In genomic region chr6:72211360-72211759, GRCm38 (mm10) we compare ENCODE assay signal across 12 mouse cellular contexts. TPM values are rescaled to one million over a fixed set of nuclear protein-coding genes. Genes with fewer than 3 reads are reported as not detected.
DNase-seq lines count a peak whose midpoint lies in the region; ATAC-seq lines count a peak whose summit lies in the region.
"Had no signal": no experiment of that assay in that cellular context is flagged by ENCODE, and none has a peak within 500 bp of the region (broad histone marks: within the 10 kb centered on the region; RNA-seq: fewer than 3 reads in every experiment).

No protein-coding gene starts in this region.

- no peak overlapping the region for H3K4me3 ChIP-seq in hindbrain, embryonic 13.5 days
- no peak overlapping the region for H3K4me3 ChIP-seq in hindbrain, embryonic 12.5 days
- H3K4me3 ChIP-seq in midbrain, embryonic 16.5 days (ENCODE audit: low read depth, low read length), result no peak overlapping the region
- no peak overlapping the region for H3K4me3 ChIP-seq in midbrain, embryonic 13.5 days (replicated peaks)
- H3K4me3 ChIP-seq: intestine, embryonic 15.5 days; limb, embryonic 12.5 days; liver, embryonic 15.5 days had no signal

- H3K27me3 ChIP-seq in hindbrain, embryonic 13.5 days, result peaks cover 72% of the 10 kb centered on the region
- peaks cover 28% of the 10 kb centered on the region for H3K27me3 ChIP-seq in hindbrain, embryonic 12.5 days
- H3K27me3 ChIP-seq in midbrain, embryonic 16.5 days (ENCODE audit: control insufficient read depth, insufficient read depth, low read depth, low read length), result no peaks in the 10 kb centered on the region
- H3K27me3 ChIP-seq in midbrain, embryonic 13.5 days, result peaks cover 49% of the 10 kb centered on the region
- H3K27me3 ChIP-seq: intestine, embryonic 15.5 days; limb, embryonic 12.5 days had no signal

- H3K27ac ChIP-seq in hindbrain, embryonic 13.5 days, result no peak overlapping the region; the same call in 1 of the 2 replicates
- no peak overlapping the region for H3K27ac ChIP-seq in hindbrain, embryonic 12.5 days
- no peak overlapping the region for H3K27ac ChIP-seq in midbrain, embryonic 16.5 days (ENCODE audit: low read length)
- no peak overlapping the region for H3K27ac ChIP-seq in midbrain, embryonic 13.5 days
- H3K27ac ChIP-seq: intestine, embryonic 15.5 days; kidney, postnatal 0 days; limb, embryonic 12.5 days; liver, embryonic 15.5 days had no signal

- H3K4me1 ChIP-seq in hindbrain, embryonic 13.5 days (replicated peaks), result peaks cover 43% of the 10 kb centered on the region
- H3K4me1 ChIP-seq in hindbrain, embryonic 12.5 days, result peaks cover 40% of the 10 kb centered on the region
- peaks cover 11% of the 10 kb centered on the region for H3K4me1 ChIP-seq in midbrain, embryonic 16.5 days (ENCODE audit: control insufficient read depth, insufficient read depth, low read length)
- peaks cover 32% of the 10 kb centered on the region for H3K4me1 ChIP-seq in midbrain, embryonic 13.5 days (replicated peaks)

- no peaks in the 10 kb centered on the region for H3K9me3 ChIP-seq in hindbrain, embryonic 13.5 days
- no peaks in the 10 kb centered on the region for H3K9me3 ChIP-seq in hindbrain, embryonic 12.5 days (replicated peaks)
- no peaks in the 10 kb centered on the region for H3K9me3 ChIP-seq in midbrain, embryonic 16.5 days (replicated peaks; ENCODE audit: control insufficient read depth, low read length, poor library complexity, severe bottlenecking)
- H3K9me3 ChIP-seq in midbrain, embryonic 13.5 days, result no peaks in the 10 kb centered on the region
- H3K9me3 ChIP-seq: intestine, embryonic 15.5 days; limb, embryonic 12.5 days; liver, embryonic 15.5 days had no signal

- WGBS in hindbrain, embryonic 13.5 days, result 47% methylated on average over 4 of the region's 4 CpGs
- 53% methylated on average over 4 of the region's 4 CpGs for WGBS in hindbrain, embryonic 12.5 days
- WGBS in midbrain, embryonic 16.5 days, result 41% methylated on average over 4 of the region's 4 CpGs
- WGBS in midbrain, embryonic 13.5 days, result 48% methylated on average over 4 of the region's 4 CpGs

- no peak overlapping the region for H3K4me2 ChIP-seq in hindbrain, embryonic 13.5 days
- no peak overlapping the region for H3K4me2 ChIP-seq in hindbrain, embryonic 12.5 days (replicated peaks)
- no peak overlapping the region for H3K4me2 ChIP-seq in midbrain, embryonic 16.5 days (ENCODE audit: low read length)
- H3K4me2 ChIP-seq in midbrain, embryonic 13.5 days (replicated peaks), result no peak overlapping the region
- H3K4me2 ChIP-seq: intestine, embryonic 15.5 days; limb, embryonic 12.5 days; liver, embryonic 15.5 days had no signal

- peak; percentile 49; the same call in 1 of the 2 replicates for ATAC-seq in cerebellum, adult (ENCODE audit: insufficient number of reproducible peaks, low FRiP score, low TSS enrichment)
- ATAC-seq in hindbrain, embryonic 13.5 days (ENCODE audit: low FRiP score), result no peak
- no peak for ATAC-seq in hindbrain, embryonic 12.5 days (ENCODE audit: low FRiP score)
- ATAC-seq in midbrain, embryonic 16.5 days, result peak; percentile 37; the same call in 1 of the 2 replicates
- no peak for ATAC-seq in midbrain, embryonic 13.5 days
- ATAC-seq: intestine, embryonic 15.5 days had no signal

- H3K36me3 ChIP-seq in hindbrain, embryonic 13.5 days, result no peaks in the 10 kb centered on the region
- 0 out of 2 replicates have a peak, but pooled peaks cover 2% of the 10 kb centered on the region for H3K36me3 ChIP-seq in hindbrain, embryonic 12.5 days
- H3K36me3 ChIP-seq in midbrain, embryonic 16.5 days (ENCODE audit: control insufficient read depth, insufficient read depth, low read length), result no peaks in the 10 kb centered on the region
- H3K36me3 ChIP-seq in midbrain, embryonic 13.5 days, result no peaks in the 10 kb centered on the region
- H3K36me3 ChIP-seq: intestine, embryonic 15.5 days; liver, embryonic 15.5 days had no signal

- H3K9ac ChIP-seq in hindbrain, embryonic 13.5 days, result 0 out of 2 replicates have a peak overlapping the region, but pooled peaks have one; percentile 8
- no peak overlapping the region for H3K9ac ChIP-seq in hindbrain, embryonic 12.5 days
- no peak overlapping the region for H3K9ac ChIP-seq in midbrain, embryonic 16.5 days (ENCODE audit: low read depth, low read length)
- no peak overlapping the region for H3K9ac ChIP-seq in midbrain, embryonic 13.5 days (replicated peaks)
- H3K9ac ChIP-seq: intestine, embryonic 15.5 days; limb, embryonic 12.5 days; liver, embryonic 15.5 days had no signal

- no peak for DNase-seq in cerebellum, adult 8-10 months
- peak; percentile 52 for DNase-seq in skeletal muscle tissue, adult 2 months (ENCODE audit: low read depth, low spot score)
- no peak for DNase-seq in adipocyte (ENCODE audit: low spot score)

RNA-seq across cellular contexts. Expression of gene Atoh8, which starts 24.0 kb away (rescaled TPM):
- 3.2 and 4.2 TPM in 2 replicates for polyA plus RNA-seq in hindbrain, embryonic 13.5 days (2015; fragmentation: Nextera tagmentation; extraction: Ambion mirVana)
- polyA plus RNA-seq in hindbrain, embryonic 12.5 days (2016; fragmentation: Nextera tagmentation; extraction: Ambion mirVana), result 12.4 and 13.7 TPM in 2 replicates
- 1.8 and 2.1 TPM in 2 replicates for polyA plus RNA-seq in midbrain, embryonic 16.5 days (2015; fragmentation: Nextera tagmentation; extraction: Ambion mirVana)
- polyA plus RNA-seq in midbrain, embryonic 13.5 days (2015; fragmentation: Nextera tagmentation; extraction: Ambion mirVana), result 2.2 and 3.8 TPM in 2 replicates

Comparison
In these comparisons a context has a peak if more than half of its experiments do, and no peak if none do; other contexts are left out.
1. ATAC-seq: peak in cerebellum, adult (single experiment) and midbrain, embryonic 16.5 days (single experiment); none in hindbrain, embryonic 13.5 days (single experiment), hindbrain, embryonic 12.5 days (single experiment) and midbrain, embryonic 13.5 days (single experiment).